Comparison of ENCODE assay signal across 20 mouse cellular contexts in the genomic region with DNA sequence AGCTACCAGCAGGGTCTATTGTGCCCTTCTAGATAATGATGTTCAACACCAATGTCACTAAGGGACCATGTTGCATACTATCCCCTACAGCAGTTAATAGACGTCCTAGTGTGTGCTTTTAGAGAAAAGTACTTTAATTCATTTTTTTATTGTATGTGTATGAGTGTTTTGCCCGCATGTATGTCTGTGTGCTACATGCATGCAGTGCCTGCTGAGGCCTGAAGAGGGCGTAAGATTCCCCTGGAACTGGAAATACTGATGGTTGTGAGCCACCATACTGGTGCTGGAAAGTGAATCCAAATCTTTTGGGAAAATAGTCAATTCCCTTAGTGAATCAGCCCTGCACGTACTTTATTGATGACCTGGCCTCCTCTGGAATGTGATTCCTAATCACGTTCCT.
DNase-seq lines count a peak whose midpoint lies in the region; ATAC-seq and TF ChIP-seq lines count a peak whose summit lies in the region.
"Had no signal": no experiment of that assay in that cellular context is flagged by ENCODE, and none has a peak within 500 bp of the region (broad histone marks: within the 10 kb centered on the region; RNA-seq: fewer than 3 reads in every experiment).

No protein-coding gene starts in this region.

- no peaks in the 10 kb centered on the region for H3K27me3 ChIP-seq in kidney, postnatal 0 days (ENCODE audit: insufficient read depth, low read length)
- 0 out of 2 replicates have a peak, but pooled peaks cover 3% of the 10 kb centered on the region for H3K27me3 ChIP-seq in lung, postnatal 0 days (replicated peaks; ENCODE audit: insufficient read depth, low read length)
- no peaks in the 10 kb centered on the region for H3K27me3 ChIP-seq in thymus, adult 2 months (ENCODE audit: control insufficient read depth, insufficient read depth, low read length)
- H3K27me3 ChIP-seq: embryonic facial prominence, embryonic 15.5 days; hindbrain, embryonic 15.5 days; liver, embryonic 12.5 days; midbrain, embryonic 12.5 days; neural tube, embryonic 15.5 days; stomach, embryonic 15.5 days had no signal

- TF ChIP-seq POLR2A in thymus, adult 2 months (IDR thresholded peaks at IDR 0.05; ENCODE audit: control insufficient read depth, extremely low read depth, insufficient read depth, low read length, poor library complexity): no peak

- H3K9ac ChIP-seq in kidney, postnatal 0 days (ENCODE audit: low read depth, low read length): no peak overlapping the region
- H3K9ac ChIP-seq in lung, postnatal 0 days (replicated peaks; ENCODE audit: low read depth): no peak overlapping the region
- H3K9ac ChIP-seq: embryonic facial prominence, embryonic 15.5 days; hindbrain, embryonic 15.5 days; liver, embryonic 12.5 days; lung, embryonic 15.5 days; midbrain, embryonic 12.5 days; neural tube, embryonic 15.5 days; stomach, embryonic 15.5 days had no signal

- intact Hi-C loops in gastrocnemius, adult 2 months (cut with DNase I): no loop called here

- no peak overlapping the region for H3K4me2 ChIP-seq in kidney, postnatal 0 days (ENCODE audit: low read length)
- no peak overlapping the region for H3K4me2 ChIP-seq in lung, postnatal 0 days (replicated peaks; ENCODE audit: low read depth, low read length)
- H3K4me2 ChIP-seq: embryonic facial prominence, embryonic 15.5 days; hindbrain, embryonic 15.5 days; liver, embryonic 12.5 days; lung, embryonic 15.5 days; midbrain, embryonic 12.5 days; neural tube, embryonic 15.5 days; stomach, embryonic 15.5 days had no signal

- no peaks in the 10 kb centered on the region for H3K9me3 ChIP-seq in kidney, postnatal 0 days (replicated peaks; ENCODE audit: low read length)
- no peaks in the 10 kb centered on the region for H3K9me3 ChIP-seq in lung, postnatal 0 days (ENCODE audit: low read length)
- H3K9me3 ChIP-seq: embryonic facial prominence, embryonic 15.5 days; heart, embryonic 10.5 days; hindbrain, embryonic 15.5 days; liver, embryonic 12.5 days; lung, embryonic 15.5 days; midbrain, embryonic 12.5 days; neural tube, embryonic 15.5 days; stomach, embryonic 15.5 days had no signal

- 92% methylated on average over 5 of the region's 5 CpGs for WGBS in kidney, postnatal 0 days
- 89% methylated on average over 5 of the region's 5 CpGs for WGBS in lung, postnatal 0 days
- 97% methylated on average over 5 of the region's 5 CpGs for WGBS in thymus, adult 2 months

- no peak overlapping the region for H3K27ac ChIP-seq in kidney, postnatal 0 days
- no peak overlapping the region for H3K27ac ChIP-seq in lung, postnatal 0 days (ENCODE audit: low read length)
- H3K27ac ChIP-seq in gastrocnemius, adult 2 months: no peak overlapping the region
- H3K27ac ChIP-seq in thymus, adult 2 months (ENCODE audit: control insufficient read depth, insufficient read depth, low read length): no peak overlapping the region
- H3K27ac ChIP-seq: embryonic facial prominence, embryonic 15.5 days; heart, embryonic 10.5 days; hindbrain, embryonic 15.5 days; liver, embryonic 12.5 days; lung, embryonic 15.5 days; midbrain, embryonic 12.5 days; neural tube, embryonic 15.5 days; stomach, embryonic 15.5 days had no signal

- no peak for ATAC-seq in kidney, postnatal 0 days (replicated peaks; ENCODE audit: low FRiP score, low read depth)
- no peak for ATAC-seq in lung, postnatal 0 days
- ATAC-seq: forebrain, embryonic 14.5 days; liver, embryonic 12.5 days had no signal

- H3K4me3 ChIP-seq in kidney, postnatal 0 days (replicated peaks; ENCODE audit: low read depth, low read length): no peak overlapping the region
- no peak overlapping the region for H3K4me3 ChIP-seq in lung, postnatal 0 days (ENCODE audit: low read depth, low read length)
- no peak overlapping the region for H3K4me3 ChIP-seq in gastrocnemius, adult 2 months
- no peak overlapping the region for H3K4me3 ChIP-seq in thymus, adult 2 months (ENCODE audit: control insufficient read depth, insufficient read depth, low read length)
- H3K4me3 ChIP-seq: embryonic facial prominence, embryonic 15.5 days; heart, embryonic 10.5 days; hindbrain, embryonic 15.5 days; liver, embryonic 12.5 days; lung, embryonic 15.5 days; midbrain, embryonic 12.5 days; neural tube, embryonic 15.5 days; stomach, embryonic 15.5 days had no signal

- DNase-seq in kidney, postnatal 0 days (ENCODE audit: low spot score): no peak
- no peak for DNase-seq in kidney, adult 8-10 months
- no peak for DNase-seq in lung, postnatal 0 days (ENCODE audit: low spot score)
- no peak for DNase-seq in lung, postnatal 4 days
- peak; percentile 36 for DNase-seq in R1 (ENCODE audit: low read depth, low spot score)
- no peak for DNase-seq in gastrocnemius, adult 2 months
- DNase-seq in thymus, adult 2 months: no peak
- DNase-seq: adrenal gland, adult 8-10 months; cerebellum, adult 8-10 months; kidney, adult 11 months; right cerebral cortex, adult 18-20 months had no signal

- H3K36me3 ChIP-seq in kidney, postnatal 0 days (ENCODE audit: insufficient read depth, low read length): no peaks in the 10 kb centered on the region
- no peaks in the 10 kb centered on the region for H3K36me3 ChIP-seq in lung, postnatal 0 days (ENCODE audit: insufficient read depth, low read length)
- no peaks in the 10 kb centered on the region for H3K36me3 ChIP-seq in thymus, adult 2 months (ENCODE audit: control insufficient read depth, insufficient read depth, low read length)
- H3K36me3 ChIP-seq: embryonic facial prominence, embryonic 15.5 days; heart, embryonic 10.5 days; hindbrain, embryonic 15.5 days; liver, embryonic 12.5 days; lung, embryonic 15.5 days; midbrain, embryonic 12.5 days; neural tube, embryonic 15.5 days; stomach, embryonic 15.5 days had no signal

- no peaks in the 10 kb centered on the region for H3K4me1 ChIP-seq in kidney, postnatal 0 days (replicated peaks; ENCODE audit: insufficient read depth, low read length)
- H3K4me1 ChIP-seq in lung, postnatal 0 days (ENCODE audit: insufficient read depth, low read depth, low read length): no peaks in the 10 kb centered on the region
- H3K4me1 ChIP-seq in thymus, adult 2 months (replicated peaks; ENCODE audit: control insufficient read depth, insufficient read depth, low read length): no peaks in the 10 kb centered on the region
- H3K4me1 ChIP-seq: embryonic facial prominence, embryonic 15.5 days; heart, embryonic 10.5 days; hindbrain, embryonic 15.5 days; liver, embryonic 12.5 days; midbrain, embryonic 12.5 days; neural tube, embryonic 15.5 days; stomach, embryonic 15.5 days had no signal

- peak; percentile 11; the same call in 1 of the 2 replicates for TF ChIP-seq CTCF in kidney, postnatal 0 days (IDR thresholded peaks at IDR 0.05; ENCODE audit: low read depth)
- peak; percentile 33 for TF ChIP-seq CTCF in lung, postnatal 0 days (IDR thresholded peaks at IDR 0.05)
- TF ChIP-seq CTCF in gastrocnemius, adult 2 months (IDR thresholded peaks at IDR 0.05): no peak
- no peak for TF ChIP-seq CTCF in thymus, adult 2 months (IDR thresholded peaks at IDR 0.05; ENCODE audit: borderline replicate concordance, control insufficient read depth, extremely low read depth, insufficient read depth, low read length, poor library complexity)

- TF ChIP-seq EP300 in lung, postnatal 0 days (IDR thresholded peaks at IDR 0.05): no peak

Comparison
In these comparisons a context has a peak if more than half of its experiments do, and no peak if none do; other contexts are left out.
1. CTCF ChIP-seq: peak in kidney, postnatal 0 days (single experiment) and lung, postnatal 0 days (single experiment); none in gastrocnemius, adult 2 months (single experiment) and thymus, adult 2 months (single experiment).